Mouse (Mus musculus) telencephalon, adult 2 months (tissue): ENCODE results near the gene Tmem30b.
A peak's percentile ranks its signal among the peaks of the same experiment; 100 is the strongest.

Source experiments
- DNase-seq: peaks from one replicate; pipeline ENCODE4 v3.0.0-alpha.2; 2011; ENCODE audit warnings: low read depth, low spot score

Gene Tmem30b

DNA sequence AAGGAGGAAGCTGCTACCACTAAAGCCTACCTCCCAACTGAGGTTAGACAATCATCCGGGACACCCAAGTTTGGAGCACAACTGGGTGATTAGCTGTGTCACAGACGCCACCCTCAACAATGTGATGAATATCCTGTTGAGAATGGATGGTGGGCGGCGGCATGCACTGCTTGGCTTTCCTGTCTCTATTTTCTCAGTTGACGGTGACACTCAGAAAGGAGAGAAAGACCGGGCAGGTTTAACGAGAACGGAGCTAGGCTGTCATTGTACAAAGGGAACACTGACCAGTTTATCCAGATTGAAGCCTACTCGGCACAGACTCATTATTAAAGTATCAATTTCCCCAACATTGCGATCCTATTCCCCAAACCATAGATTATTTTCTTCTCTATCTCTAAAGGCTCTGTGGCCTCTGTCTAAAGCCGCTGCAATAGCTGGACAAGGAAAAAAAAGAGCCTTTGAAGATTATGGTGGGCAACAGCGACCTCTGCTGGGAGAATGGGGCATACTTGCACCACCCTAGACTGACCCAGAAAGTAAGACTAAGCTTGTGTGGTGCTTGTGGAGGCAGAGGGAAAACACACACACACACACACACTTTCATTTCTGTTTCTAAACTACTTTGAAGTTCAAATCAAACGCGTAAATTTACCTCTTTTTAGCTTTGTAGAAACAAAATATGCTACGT is 29.0 kb downstream of the Tmem30b start:
- DNase-seq = no peak

DNA sequence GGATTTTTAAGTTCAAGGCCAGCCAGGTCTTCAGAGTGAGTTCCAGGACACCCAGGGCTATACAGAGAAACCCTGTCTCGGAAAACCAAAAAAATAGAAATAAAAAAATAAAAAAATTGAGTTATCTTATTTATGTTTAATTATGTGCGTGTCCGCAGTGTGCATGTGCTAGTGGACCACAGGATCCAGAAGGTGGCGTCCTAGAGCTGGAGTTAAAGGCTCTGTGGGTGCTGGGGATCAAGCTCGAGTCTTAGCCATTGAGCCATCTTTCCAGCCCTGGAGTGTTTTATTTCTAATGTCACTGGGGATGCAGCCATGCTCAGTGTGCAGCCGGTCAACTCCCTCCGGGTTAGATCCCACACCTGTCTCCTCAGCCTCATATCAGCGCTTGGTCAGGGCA is 29.7 kb downstream of the Tmem30b start:
- DNase-seq = no peak

DNA sequence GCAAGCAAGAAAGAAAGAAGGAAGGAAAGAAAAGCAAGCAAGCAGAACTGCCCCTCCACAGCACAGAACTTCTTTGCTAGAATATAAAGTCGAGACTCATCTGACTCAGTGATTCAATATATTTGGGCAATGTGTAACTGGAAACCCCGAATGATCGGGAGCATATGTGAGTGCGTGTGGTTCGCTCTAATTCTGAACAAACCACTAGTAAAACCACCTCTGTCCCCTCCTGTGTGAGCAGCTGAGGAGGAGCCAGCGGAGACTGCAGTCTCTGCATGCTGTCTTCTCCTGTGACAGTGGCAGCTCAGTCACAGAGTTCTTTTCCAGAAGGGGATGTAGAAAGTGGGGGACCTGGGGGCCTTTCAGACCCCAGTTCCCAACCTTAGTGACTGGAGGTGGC is 31.5 kb downstream of the Tmem30b start:
- DNase-seq = no peak

DNA sequence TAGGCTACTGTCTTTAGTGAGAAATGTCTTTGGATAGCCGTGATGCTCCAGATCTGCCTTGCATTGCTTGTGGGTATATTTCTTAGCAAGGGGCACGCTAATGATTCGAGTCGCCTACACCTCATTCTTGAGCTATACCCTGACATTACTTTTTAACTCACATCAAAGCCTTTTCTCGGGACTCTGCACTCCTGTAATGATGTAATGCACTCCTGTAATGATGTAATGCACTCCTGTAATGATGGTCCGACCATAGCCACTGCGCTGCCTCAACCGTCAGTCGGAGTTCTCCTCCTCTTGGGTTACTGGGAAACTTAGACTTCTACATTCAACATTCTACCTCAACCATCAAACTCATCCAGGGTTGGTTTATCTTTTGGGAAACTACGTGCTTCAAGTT is 32.2 kb downstream of the Tmem30b start:
- DNase-seq = no peak

DNA sequence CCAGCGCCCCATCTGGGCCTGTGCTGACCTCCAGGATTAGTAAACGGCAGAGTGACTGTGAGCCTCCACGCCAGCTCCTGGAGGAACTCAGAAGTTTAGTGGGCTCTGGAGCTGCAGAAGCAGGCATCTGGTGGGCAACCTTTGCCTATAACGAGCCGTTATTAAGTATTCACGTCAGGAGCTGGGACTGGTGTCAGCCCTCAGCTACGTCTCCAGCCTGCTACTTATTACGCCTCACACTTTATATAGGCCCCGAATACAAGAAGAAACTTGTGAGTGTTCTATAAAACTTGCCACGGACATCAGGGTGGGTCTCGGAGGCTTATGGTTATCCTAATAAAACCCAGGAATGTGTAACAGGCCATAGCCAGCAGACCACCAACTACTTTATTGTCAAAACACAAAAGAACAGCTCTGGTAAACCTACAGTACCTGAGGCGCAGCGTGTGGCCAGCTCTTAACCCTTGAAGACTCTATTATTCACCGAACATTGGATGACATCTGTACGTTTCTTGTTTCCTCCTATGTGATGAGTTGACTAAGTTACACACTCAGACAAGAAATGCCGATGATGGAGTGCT is 34.6 kb downstream of the Tmem30b start:
- no peak for DNase-seq

DNA sequence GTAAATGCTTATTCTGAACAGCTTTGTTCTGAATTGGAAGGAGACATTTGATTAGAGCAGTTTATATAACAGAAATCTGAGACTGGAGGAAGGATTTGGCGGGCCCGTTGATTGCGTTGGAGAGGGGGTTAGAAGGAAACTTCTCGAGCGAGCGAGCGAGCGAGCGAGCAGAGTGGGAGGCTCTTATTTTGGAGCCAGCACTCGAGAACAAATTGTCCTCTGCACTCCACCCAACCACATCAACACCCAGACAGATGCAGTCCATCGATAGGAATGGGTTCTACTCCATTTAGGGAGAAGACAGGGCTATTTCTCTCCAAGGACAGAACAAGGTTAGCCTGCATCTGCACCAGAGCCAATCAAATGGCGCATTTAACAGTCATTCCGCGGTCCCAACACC is 39.1 kb downstream of the Tmem30b start:
- DNase-seq = peak; percentile 82

DNA sequence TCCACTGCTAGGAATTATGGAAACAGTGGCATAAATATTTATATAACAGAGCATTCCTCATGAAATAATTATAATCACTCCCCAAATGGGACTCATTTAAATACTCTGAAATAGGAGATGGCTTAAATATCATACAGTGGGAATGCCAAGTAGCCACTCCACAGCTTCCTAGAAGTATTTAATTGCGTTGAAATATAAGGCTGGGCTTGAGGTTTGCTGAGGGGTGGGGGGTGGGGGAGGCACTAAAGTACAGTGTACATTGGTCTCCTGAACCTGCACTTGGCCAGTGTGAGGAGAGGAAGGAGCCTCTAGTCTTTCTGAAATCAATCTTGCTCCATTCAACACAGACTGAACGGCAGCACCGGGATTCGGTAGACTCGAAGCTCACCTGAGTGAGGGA is 39.5 kb downstream of the Tmem30b start:
- no peak for DNase-seq

DNA sequence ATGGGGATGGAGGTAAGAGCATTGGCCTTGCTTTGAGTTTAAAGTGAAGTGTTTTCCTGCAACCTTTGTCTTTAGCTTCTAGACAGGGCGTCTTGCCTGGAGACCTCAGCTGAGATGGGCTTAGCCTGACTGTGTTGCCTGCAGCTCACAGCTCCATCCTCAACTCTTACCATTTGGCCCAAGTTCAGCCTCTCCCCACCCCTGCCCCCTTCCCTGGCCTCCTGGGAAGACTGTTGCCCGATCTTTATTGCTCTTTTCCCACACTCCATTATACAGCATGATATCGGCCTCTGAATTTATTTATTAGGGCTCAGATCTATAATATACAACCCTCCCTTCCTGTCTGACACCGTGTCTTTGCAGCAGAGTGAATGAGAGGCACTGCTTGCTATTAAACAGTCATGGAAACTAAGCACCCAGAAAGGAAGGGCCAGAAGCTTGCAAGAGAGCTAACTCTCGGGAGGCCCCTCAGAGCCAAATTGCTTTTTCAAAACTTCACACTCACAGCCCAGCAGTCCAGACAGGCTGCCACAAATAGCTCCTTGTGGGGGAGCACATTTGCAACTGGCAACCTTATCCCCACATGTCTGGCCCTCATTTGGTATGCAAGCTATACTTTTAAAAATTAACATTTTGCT is 45.4 kb downstream of the Tmem30b start:
- peak; percentile 44 for DNase-seq

DNA sequence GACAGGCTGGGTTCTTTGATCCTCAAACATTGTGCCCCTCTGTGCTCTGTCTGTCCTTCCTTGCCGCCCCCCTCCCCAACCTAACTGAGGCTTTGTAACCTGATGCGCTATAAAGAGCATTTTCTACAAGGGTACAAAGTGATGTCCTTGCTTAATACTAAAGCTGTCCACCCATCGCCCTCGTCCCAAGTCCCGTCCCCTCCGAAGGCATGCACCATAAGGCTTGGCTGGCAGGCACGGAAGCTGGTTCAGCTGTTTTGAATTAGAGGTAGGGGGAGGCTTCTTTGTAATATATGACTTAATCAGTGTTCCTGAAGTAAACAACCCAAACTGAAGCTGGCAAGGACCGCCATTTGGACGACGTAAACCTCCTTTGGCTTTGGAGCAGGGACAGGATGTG is 51.0 kb downstream of the Tmem30b start:
- DNase-seq = no peak

DNA sequence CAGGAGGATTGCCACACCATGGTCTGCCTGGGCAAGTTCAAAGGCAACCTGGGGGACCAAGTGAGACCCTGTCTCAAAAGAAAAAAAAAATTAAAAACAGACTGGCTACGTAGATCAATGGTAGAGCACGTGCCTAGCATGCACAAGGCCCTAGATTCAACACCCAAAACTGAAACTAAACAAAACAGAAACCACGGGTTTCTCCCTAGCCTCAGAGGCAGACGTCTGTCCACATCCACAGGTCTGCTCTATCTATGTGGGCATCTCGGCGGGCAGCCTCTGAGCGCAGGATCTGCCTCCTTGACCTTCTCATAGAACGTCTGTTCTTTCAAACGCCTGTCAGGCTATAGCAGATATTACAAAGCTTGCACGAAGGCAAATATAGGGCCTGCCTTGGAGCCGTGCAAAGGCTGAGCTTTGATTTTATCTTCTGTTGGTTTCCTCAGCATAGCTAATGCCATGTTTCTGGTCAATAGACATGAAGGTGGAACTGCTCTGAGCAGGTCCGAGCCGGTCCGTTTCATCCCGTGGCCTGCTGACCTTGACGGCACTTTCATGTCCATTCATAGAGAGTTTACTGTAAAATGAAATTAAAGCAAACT is 52.2 kb downstream of the Tmem30b start:
- no peak for DNase-seq
